Mouse (Mus musculus) ovary, adult 18-20 months (tissue): ENCODE measurements around the gene Mrps35.

Experiments used
- DNase-seq: peaks from one replicate; pipeline ENCODE4 v3.0.0; 2022; ENCODE audit warnings: low spot score, mixed read lengths

Gene Mrps35

DNA sequence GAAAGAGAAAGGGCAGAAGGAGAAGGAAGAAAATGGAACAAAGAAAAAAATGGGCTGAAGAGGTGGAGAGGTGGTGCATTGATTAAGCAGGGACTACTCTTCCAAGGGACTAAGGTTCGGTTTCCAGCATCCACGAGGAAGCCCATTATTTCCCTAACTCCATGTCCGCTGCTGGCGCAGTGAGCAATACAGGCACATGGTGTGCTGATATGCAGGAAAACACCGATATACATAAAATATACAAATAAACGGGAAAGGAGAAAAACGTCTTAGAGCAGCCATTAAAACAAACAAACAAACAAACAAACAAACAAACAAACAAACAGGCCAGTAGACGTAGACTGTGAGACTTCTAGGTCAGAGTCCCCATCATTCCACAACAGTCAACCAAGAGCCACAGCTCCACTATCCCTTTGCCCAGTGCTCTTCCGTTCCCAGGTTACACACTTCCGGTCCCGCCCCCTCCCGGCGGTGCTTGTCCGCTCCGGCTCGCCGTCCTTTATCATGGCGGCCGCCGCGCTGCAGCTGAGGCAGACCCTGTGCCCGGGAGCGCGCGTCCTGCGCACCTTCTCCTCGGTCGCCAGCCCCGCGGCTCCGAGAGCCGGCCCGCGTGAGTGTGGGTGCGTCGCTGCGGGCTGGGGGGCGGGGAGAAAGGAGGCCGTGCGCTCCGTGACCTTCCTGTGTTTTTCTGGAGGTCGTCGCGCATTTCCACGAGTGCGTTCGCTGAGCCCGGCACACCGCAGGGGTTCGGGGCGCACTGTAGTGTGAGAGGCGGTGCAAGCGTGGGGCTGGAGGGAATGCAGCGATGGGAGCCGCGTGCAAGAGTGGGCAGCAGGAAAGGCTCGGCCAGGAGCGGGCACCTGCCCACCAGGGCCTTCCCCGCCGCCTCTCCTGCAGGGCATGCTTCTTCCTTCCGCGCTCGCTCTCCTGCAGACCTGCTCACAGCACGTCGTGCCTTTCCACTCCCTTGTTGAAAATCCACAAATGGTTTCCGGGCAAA, at the start of gene Mrps35:
Mrps35 (plus strand) TSS at position 474 of the 1,000 bp plus-strand sequence.
- peak; percentile 80 for DNase-seq

DNA sequence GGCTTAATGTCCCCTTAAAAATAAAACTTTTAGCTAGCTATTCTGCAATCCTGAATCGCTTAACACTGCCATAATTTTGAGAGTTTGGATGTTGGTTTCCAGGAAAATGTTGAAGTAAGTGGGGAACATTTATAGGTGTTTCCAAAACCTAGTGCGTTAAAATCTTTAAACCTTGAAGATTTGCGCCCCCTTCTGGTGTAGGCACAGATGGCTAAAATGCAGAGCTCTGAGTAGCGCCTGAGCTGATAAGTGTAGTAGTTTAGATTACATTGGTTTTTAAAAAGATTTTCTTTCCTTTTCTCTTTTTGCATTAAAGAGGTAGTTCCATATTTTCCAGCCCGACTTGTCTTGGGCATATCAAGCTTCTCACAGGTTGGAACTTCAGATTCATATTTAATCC, 48.3 kb upstream of the Mrps35 start:
- DNase-seq: no peak

DNA sequence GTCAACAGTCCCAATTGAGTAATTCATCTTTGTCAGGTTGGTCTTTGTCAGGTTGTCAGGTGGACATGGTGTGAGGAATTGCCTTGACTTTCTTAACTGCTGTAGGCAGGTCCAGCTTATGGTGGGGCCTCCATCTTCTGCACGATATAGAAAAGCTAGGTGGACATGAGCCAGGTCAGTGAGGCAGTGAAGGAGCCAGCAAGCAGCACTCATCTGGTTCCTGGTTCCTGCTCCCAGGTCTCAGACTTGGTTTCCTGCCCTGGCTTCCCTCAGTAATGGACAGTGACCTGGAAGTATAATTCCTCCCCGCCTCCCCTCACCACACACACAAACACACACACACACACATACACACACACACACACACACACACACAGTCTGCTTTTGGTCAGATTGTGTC, 47.2 kb upstream of the Mrps35 start:
- DNase-seq: no peak

DNA sequence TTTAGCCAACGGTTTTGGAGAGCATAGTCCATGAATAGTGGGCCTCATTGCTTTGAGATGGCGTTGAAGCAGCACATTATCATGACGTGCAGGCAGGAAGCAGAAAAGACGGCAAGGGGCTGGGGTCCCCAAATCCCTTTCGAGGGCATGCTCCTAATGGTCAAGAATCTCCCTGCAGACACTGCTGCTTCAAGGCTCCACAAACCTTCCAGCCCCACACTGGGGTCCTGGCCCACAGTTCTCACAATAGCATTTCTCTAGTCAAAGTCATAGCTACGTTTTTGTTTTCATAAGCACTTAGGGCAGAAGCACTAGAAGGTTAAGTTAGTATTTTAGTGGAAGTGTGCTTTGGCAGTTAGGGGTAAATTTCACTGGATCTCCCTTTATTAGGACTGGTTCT, 46.7 kb upstream of the Mrps35 start:
- no peak for DNase-seq

DNA sequence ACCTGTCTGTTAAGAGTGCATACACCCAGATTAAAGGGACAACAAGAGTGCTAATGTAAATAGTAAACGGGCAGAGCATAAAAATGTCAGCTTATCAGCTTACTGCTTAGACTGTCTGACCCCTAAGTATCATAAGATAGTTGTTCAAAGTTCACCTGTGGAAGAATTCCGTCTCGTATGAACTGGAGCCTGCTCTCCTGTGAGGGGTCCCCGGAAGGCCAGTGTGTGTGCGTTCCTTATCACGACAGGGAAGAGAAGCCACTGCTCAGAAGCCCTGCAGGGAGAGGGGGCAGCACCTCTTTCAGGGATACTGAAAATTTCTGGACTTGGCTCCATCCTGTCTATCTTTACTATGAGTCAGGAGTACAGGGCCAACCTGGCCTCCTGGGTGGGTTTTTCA, 45.6 kb upstream of the Mrps35 start:
- DNase-seq: no peak

DNA sequence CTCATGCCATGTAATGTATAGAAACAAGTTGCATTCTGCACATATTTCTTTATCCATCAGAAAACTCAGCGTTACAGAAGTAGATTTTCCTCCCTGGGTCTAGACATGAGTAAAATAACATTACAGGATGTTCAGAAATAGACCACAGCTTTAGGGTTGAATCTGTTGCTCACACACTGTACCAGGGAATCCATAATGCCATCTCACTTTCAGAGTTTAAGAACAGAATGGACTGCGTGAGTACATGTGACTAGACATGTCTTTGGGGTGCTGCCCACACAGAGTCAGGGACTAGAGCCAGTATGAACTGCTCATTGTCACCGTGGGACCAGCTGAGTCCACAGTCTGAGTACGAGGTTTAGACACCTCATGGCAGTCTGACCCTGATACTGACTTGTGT, 43.9 kb upstream of the Mrps35 start:
- DNase-seq: no peak

DNA sequence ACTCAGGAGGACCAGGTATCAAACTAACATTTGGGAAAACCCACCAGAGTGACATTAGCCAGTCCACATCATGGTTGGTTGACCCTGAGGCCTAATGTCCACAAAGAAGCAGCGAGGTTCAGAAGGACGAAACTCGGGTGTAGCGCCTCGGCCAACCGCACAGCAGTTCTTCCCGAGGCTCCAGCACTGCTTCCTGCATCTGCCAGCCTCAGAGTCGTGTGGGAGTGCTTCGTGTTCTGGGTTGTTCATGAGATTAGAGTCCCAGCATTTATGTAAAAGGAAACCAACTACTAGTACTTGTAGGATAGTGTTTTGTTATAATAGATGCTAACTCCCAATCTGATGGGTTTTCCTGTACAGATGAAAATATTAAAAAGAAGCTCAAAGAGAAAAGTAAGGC, 43.3 kb upstream of the Mrps35 start:
- no peak for DNase-seq

DNA sequence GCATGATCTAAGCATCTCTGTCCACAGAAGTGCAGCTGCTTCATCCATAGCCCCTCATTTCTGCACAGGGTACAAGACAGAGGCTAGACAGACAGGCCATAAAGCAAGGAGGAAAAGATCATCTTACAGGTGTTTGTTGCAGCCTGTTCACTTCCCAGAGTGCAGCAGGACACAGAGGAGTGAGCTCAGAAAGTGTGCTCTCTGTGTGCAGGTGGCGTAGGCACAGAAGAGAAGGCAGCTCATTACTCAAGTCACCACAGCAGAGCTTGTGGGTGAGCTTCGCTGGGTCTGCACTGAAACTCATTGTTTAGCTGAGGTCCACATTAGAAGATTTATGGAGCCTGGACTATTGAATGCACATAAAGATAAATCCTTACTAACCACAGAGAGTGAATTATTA, 42.8 kb upstream of the Mrps35 start:
- no peak for DNase-seq

DNA sequence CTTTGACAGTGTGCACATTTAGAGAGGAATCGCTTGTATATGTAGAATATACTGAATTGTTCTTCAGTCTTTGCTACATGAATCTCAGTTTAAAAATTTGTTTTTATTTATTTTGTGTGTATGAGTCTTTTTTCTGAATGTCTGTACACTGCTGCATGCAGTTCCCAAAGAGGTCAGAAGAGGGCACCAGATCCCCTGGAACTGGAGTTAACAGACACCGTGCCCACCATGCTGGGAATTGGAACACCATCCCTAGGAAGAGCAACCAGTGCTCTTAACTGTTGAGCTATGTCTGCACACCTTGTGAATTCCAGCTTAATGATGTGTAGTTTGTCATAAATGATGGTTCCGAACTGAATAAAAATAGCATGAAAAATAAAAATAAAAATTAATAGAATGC, 34.4 kb upstream of the Mrps35 start:
- no peak for DNase-seq

DNA sequence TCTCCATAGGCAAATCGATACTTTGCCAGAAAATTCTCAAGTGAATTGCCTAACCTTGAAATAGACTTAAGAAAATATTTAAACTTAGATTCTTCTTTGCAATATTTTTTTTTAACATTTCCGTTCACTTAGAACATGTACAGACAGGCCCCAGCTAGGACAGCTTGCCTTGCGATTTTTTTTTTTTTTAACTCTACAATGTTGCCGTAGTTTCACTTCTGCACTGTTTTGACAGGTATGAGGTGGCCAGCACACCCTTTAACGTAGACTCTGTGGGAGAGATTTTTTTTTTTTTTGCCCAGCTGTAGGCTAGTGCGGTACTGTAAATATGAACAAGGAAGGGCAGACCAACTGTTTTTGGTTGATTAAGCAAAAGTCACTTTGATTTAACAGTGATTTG, 32.2 kb upstream of the Mrps35 start:
- DNase-seq: no peak

DNA sequence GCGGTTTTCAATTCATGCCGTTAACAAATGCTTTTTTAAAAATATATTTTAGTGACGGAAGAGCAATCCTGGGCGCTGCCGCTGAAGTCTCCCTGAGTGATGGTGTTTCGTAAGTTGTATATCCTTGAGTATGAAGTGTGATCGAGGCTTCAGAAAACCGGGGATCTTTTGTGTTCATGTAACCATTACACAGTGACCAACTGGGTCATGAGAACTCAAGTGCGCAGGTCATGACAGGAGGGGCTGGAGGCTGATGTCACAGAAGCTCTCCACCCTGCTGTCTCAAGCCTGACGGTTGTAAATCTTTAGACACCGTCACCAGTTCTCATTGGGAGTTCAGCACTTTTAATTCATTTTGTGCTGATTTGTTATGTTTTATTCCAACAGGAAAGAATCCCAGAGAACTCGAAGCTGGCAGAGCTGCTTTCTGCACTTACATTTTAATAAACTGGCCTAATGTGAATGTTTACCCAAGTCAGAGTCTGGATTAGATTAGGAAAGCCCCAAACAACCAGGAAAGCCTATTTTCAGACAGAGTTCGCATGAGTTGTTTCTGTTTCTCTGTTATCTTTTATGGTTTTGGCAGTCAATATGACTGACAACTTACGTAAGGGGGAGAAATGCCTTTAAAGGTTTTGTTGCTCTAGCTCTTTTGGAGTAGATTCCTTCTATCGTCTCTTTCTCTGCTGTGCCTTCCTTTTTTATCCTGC, 31.6 kb upstream of the Mrps35 start:
- DNase-seq: no peak

DNA sequence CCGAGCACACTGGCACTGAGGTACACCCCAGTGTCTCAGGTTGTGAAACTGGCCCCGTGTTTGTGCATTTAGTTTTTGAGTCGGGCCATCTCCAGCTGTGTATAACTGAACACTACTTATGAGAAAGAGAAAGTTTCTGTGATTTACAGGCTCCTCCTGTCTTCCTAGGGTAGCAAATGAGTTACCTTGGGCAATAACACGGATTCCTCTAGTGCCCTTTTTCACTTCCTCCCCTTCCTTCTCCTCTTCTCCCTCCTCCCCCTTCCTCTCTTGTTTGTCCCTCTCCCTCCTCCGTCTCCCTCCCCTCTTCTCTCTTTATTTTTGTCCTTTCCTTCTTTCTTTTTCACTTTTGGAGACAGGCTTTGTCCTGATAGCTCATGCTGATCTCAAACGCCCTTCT, 31.0 kb upstream of the Mrps35 start:
- no peak for DNase-seq

DNA sequence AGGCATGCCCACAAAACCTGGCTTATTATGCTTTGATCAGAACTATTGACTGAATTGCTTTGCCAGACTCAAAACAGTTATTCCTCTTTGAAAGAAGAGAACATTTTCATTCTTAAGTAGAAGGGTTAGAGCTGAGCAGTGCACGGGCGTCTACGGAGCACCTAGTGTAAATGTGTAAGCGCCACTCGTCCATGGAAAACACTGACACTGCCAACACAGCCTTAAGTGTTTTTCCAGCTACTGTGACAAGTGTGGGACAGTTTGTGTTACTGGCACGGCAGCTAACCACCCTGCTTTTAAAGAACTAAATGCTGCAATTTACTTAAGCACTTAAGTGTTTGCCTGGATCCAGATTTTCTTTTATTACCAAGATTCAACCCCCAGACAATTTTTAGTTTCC, 30.6 kb upstream of the Mrps35 start:
- DNase-seq: no peak

DNA sequence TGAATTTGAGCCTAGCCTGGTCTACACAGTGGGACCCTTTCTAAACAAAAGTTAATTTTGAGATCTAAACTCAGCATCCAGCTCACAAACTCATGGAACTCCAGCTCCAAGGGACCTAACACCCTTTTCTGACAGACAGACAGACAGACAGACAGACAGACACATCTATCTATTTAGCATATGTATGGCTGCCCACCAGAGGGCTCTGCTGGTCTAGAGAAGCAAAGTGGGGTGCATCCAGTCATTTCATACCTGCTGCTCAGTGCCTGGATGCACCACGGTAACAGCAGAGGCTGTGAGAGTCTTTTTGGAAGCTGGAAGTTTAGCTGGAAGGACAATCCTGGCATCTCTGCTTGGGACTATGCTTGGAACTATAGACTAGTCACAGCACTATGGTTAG, 29.0 kb upstream of the Mrps35 start:
- no peak for DNase-seq

DNA sequence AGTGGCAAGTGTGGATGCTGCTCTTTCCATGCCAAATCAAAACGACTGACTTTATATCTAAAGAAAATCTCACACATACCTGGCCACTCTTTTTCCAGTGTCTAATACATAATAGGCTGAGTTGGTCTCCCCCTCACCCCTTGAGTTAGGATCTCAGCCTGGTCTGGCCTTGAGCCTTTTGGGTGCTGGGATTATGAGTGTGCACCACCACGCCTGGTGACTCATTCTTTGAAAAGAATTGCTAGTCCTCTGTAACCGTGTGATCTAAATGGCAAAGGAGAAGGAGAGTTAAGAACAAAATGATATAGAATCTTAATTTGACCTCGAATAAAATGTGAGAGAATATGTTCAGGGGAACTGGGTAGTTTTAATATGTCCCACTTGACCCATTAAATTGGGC, 24.7 kb upstream of the Mrps35 start:
- no peak for DNase-seq

DNA sequence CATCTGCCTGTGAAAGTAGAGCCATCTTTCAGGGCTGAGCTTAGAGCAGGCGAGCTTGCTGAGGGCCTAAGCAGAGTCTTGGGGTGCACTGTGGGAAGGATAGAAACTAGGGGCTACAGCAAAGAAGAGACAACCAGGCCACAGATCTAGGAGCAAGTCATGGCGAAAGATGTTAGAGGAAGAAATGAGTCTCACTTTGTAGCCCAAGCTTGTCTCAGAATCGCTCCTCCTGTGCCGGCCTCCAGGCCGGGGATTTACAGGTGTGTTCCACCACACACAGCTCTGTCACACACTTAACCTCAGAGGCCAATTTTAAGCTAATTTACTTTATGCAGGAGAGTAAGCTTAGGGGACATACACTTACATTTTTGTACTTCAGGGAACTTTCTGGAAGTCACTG, 24.2 kb upstream of the Mrps35 start:
- DNase-seq: no peak

DNA sequence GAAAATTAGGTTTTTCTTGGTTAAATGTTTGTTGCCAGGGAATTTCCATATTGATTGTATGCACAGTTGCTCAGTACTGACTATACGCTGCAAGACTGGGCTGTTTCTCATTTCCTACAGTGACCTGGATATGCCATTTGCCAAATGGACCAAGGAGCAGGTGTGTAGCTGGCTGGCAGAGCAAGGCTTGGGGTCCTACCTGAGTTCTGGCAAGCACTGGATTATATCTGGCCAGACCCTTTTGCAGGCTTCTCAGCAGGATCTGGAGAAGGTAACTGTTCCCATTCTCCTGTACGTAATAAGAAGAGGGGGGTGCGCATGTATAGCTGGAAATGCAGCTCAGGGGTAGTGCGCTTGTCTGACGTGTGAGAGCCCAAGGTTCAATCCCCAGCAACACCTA, 21.4 kb upstream of the Mrps35 start:
- DNase-seq: no peak

DNA sequence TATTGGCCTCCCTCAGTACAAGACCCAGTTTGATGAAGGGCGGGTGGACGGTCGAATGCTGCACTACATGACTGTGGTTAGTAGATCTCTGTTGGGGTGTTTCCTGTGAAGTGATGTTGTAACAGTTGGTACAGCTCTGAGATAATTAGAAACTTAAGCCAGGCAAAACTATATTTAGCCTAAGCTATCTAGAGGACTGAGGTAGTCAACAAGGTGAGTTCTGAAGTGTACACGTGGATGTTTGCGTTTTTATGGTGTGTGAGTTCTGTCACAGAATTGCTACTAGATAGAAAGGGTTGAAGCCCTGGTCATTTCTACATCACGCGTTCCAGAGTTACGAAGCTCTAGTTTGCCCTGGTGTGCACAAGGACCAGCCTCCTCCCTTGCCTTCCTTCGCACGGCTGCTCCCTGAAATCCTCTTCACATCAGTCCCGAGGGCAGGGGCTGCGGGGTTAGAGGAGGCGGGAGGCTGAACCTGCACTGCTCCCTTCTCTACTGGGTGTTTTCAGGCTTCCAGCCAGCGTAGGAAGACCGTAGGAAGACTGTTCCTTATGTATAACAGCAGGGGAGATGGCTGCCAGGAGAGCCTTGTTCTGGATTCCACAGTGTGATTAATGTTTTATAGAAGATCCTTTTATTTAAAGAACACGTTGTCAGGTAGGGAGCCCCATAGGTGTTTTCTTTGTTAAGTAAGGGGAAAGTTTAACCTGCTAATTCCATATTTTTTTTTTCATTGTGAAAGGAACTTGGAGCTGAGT, 20.0 kb upstream of the Mrps35 start:
- no peak for DNase-seq

DNA sequence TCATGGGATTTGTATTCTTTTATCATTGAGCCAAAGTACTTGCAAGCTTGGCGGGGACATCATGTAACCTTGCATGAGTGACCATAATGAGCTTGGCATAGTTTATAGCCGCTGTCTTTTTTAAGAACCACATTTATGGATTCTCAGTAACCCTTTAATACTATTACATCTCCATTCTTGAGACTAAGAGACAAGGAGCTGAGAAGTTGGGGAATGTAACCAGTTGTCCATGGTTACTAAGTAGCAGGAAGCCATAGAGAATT, 19.5 kb upstream of the Mrps35 start:
- DNase-seq: no peak

DNA sequence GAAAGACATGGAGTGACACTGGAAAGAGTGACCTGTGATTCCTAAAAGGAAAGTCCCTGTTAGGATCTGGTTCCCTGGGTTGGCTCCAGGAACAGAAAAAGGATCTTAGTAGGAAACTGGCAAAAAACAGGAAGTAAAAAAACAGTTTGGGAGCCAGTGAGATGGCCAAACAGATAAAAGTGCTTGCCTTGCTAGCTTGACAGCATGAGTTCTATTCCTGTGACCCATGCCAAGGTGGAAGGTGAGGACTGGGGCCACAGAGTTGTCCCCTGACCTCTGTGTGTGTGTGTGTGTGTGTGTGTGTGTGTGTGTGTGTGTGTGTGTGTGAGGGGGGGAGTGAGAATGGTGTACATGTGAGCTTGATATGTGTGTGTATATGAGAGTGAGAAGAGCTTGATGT, 19.0 kb upstream of the Mrps35 start:
- no peak for DNase-seq

DNA sequence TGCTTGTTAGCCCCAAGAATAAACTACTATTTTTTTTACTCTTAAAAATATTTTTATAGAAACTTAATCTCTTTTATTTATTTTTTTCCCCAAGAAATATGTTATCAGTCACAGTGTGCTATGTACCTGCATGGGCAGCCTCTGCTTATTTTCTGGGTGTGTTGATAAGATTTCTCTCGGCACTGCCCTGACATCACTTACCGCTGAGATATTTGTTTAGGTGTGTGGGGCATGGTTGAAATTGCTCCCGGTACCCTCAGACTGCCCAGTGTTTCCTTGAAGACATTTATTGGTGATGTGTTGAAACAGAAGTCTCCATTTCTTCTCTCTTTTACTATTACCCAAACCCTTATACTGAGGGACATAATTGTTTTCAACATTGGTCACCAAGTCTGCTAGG, 17.8 kb upstream of the Mrps35 start:
- no peak for DNase-seq

DNA sequence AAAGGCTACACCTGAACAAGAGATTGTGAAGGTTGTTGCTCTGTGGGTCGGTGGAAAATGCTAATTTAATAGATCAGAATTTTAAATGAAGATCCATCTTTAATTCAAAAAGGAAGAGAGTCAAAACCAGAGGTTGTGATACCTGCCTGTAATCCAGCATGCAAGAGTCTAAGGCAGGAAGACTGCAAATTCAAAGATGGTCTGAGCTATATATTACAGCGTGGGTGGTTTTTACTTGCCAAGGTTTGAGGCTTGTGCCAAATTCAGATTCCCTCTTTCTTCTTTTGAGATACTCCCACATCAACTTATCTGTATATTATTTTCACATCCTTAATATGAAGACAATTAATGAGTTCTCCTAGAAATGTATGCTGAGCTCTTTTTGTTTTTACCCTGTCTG, 14.2 kb upstream of the Mrps35 start:
- no peak for DNase-seq

DNA sequence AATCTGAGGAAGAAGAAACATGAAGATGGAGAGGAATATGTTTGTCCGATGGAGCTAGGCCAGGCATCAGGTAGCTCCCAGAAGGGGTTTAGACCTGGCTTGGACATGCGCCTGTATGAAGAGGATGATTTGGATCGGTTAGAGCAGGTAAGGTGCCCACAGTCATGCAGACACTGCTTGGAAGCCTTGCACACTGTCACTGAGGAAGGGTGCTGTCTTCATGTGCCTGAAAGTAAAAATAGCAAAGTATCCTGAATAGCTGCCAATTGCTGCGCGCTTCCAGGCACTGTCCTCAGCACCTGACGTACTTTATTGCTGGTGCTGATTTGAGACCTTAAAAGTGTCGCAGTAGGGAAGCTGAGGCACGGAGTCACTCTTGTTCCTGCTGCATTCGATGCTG, 13.0 kb upstream of the Mrps35 start:
- DNase-seq: no peak
